Mouse (Mus musculus) hindbrain, embryonic 16.5 days (tissue): Measurements from ENCODE around the gene Olfr167. TPM values are rescaled to one million over a fixed set of nuclear protein-coding genes. Genes with fewer than 3 reads are reported as not detected.
"Not testable (repeated sequence)": the region's sequence is repeated elsewhere in the genome, so short reads cannot be mapped to it uniquely, and the experiment has no call there.

ENCODE experiments used
- ATAC-seq: fragments of 200-750 bp; cut with Nextera tagmentation; 2 replicates; pipeline ENCODE4 v1.8.0; 2017; ENCODE audit warnings: moderate TSS enrichment, moderate library complexity
- H3K27ac ChIP-seq: fragments of 300-500 bp; sonication (generic); 2 replicates; pipeline ENCODE4 v1.5.1; 2014; ENCODE audit warnings: low read depth, mild to moderate bottlenecking, control low read depth, low read length, moderate library complexity
- H3K27me3 ChIP-seq: fragments of 300-500 bp; sonication (generic); replicated peaks from 2 replicates; pipeline ENCODE4 v1.6.1; 2014; ENCODE audit warnings: low read length; ENCODE audit not compliant: control insufficient read depth, insufficient read depth
- H3K36me3 ChIP-seq: fragments of 300-500 bp; sonication (generic); 2 replicates; pipeline ENCODE4 v1.6.1; 2014; ENCODE audit warnings: mild to moderate bottlenecking, low read length, moderate library complexity, mixed read lengths; ENCODE audit not compliant: control insufficient read depth, insufficient read depth
- H3K4me1 ChIP-seq: fragments of 300-500 bp; sonication (generic); 2 replicates; pipeline ENCODE4 v1.6.1; 2014; ENCODE audit warnings: low read depth, low read length; ENCODE audit not compliant: control insufficient read depth, insufficient read depth
- H3K4me2 ChIP-seq: fragments of 300-500 bp; sonication (generic); 2 replicates; pipeline ENCODE4 v1.6.1; 2014; ENCODE audit warnings: mild to moderate bottlenecking, low read length, control low read depth, moderate library complexity
- H3K4me3 ChIP-seq: fragments of 300-500 bp; sonication (generic); 2 replicates; pipeline ENCODE4 v1.5.1; 2014; ENCODE audit warnings: mild to moderate bottlenecking, low read length, control low read depth, moderate library complexity
- H3K9ac ChIP-seq: fragments of 300-500 bp; sonication (generic); 2 replicates; pipeline ENCODE4 v1.6.1; 2014; ENCODE audit warnings: low read depth, mild to moderate bottlenecking, control low read depth, low read length, moderate library complexity
- H3K9me3 ChIP-seq: fragments of 300-500 bp; sonication (generic); 2 replicates; pipeline ENCODE4 v1.6.1; 2014; ENCODE audit warnings: mild to moderate bottlenecking, low read length, moderate library complexity; ENCODE audit not compliant: control insufficient read depth
- WGBS: fragments of 180-500 bp; shearing (Covaris S2); extraction: QIAGEN DNeasy Blood & Tissue Kit; methylation state at CpG from one replicate; pipeline ENCODE4 v1.1.7; 2014; 5-methylcytosine and 5-hydroxymethylcytosine counted together
- polyA plus RNA-seq: library from polyadenylated mRNA; unstranded; fragments of >200 nt; fragmentation: Nextera tagmentation; extraction: Ambion mirVana; gene quantifications from 2 replicates; pipeline ENCODE4 v1.2.1, GENCODE M21; 2015

Gene Olfr167
- polyA plus RNA-seq = not detected in 2 replicates

DNA sequence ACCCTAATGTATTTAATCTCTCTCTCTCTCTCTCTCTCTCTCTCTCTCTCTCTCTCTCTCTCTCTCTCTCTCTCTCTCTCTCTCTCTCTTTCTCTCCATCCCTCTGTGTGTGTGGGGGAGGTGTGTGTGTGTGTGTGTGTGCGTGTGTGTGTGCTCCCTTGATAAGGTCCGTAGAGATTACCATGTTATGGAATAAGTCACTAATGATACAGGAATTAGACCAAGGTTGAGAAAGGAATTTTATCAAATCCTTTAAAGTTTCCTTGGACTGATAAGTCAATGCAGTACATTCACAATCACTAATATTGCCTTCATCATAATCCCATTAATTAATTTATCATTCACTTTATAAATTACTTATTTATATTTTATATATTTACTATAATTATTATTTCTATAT, at the start of gene Olfr167:
TSS of gene Olfr167 (minus strand) at position 101 of the 400 bp plus-strand sequence.
- no peak for ATAC-seq
- no peak within 1 kb of the TSS for H3K27ac ChIP-seq
- 88% methylated on average over 2 of the region's 2 CpGs for WGBS
- H3K9me3 ChIP-seq = no peaks in the 10 kb centered on the region
- H3K36me3 ChIP-seq = no peaks in the 10 kb centered on the region
- H3K4me3 ChIP-seq = no peak within 1 kb of the TSS
- H3K27me3 ChIP-seq = no peaks in the 10 kb centered on the region
- no peak within 1 kb of the TSS for H3K4me2 ChIP-seq
- no peak within 1 kb of the TSS for H3K9ac ChIP-seq
- H3K4me1 ChIP-seq = no peaks in the 10 kb centered on the region

GRCm38 (mm10) chr16:19571709-19572108, 49.6 kb upstream of the Olfr167 start, which contains the start of gene Olfr169:
Gene Olfr169, minus strand, starts transcription at chr16:19571809.
- H3K4me3 ChIP-seq, H3K4me2 ChIP-seq, H3K27ac ChIP-seq, H3K9me3 ChIP-seq, ATAC-seq, H3K27me3 ChIP-seq, H3K9ac ChIP-seq, H3K36me3 ChIP-seq, H3K4me1 ChIP-seq: not testable (repeated sequence)
- 82% methylated on average over 2 of the region's 2 CpGs for WGBS

GRCm38 (mm10) chr16:19553429-19553828, 31.4 kb upstream of the Olfr167 start:
- H3K4me1 ChIP-seq, H3K27me3 ChIP-seq, H3K9me3 ChIP-seq, H3K4me2 ChIP-seq, H3K4me3 ChIP-seq, H3K9ac ChIP-seq, H3K36me3 ChIP-seq, H3K27ac ChIP-seq, ATAC-seq: not testable (repeated sequence)
- 91% methylated on average over 7 of the region's 7 CpGs for WGBS

DNA sequence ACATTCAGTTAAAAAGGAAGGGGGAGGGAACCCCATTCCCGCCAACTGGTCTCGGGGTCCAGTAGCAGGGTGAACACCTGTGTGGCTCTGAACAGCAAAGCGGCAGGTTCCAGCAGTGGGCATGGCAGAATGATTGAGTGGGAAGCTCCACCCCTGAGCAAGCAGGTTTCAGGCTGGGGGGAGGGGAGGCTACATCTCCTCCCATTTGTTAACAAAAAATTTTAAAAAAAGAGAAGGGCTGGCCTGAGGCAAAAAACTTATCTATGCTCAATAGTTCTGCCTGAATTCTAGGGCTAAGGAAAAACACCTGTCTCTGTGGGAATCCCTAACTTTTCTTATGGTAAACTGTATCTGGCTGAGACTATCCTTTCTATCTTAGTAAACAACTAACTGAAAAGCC, 30.2 kb upstream of the Olfr167 start:
- H3K36me3 ChIP-seq, H3K4me2 ChIP-seq, H3K4me3 ChIP-seq, H3K27ac ChIP-seq, H3K9me3 ChIP-seq, H3K4me1 ChIP-seq, H3K9ac ChIP-seq, ATAC-seq, H3K27me3 ChIP-seq: not testable (repeated sequence)
- 86% methylated on average over 3 of the region's 3 CpGs for WGBS

GRCm38 (mm10) chr16:19535455-19535854, 13.4 kb upstream of the Olfr167 start, which contains the start of gene Olfr168:
Gene Olfr168, minus strand, starts transcription at chr16:19535555.
- Histone ChIP-seq H3K9ac (no peak within 1 kb of the TSS), H3K36me3 (no peaks in the 10 kb centered on the region), H3K4me1 (no peaks in the 10 kb centered on the region), H3K4me3 (no peak within 1 kb of the TSS), H3K4me2 (no peak within 1 kb of the TSS), H3K27me3 (no peaks in the 10 kb centered on the region), H3K27ac (no peak within 1 kb of the TSS), H3K9me3 (no peaks in the 10 kb centered on the region)
- no peak for ATAC-seq

DNA sequence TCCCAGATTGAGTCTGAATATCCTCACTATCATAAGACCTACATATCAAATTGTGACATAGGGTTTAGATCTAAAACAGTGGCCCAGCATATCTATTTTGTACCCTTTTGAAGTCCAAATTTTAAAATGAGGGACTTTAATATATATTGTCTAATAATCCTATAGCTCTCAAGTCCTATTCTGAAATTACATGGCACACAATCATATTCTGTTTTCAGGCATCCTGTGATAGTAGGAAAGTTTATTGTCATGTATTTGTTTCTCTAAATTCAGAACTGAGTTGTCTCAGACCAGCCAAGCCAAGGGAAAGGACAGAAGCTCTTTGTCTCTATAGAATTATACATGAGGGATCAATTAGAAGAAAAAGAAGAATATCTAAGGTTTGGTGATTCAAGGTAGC, 38.7 kb downstream of the Olfr167 start, which contains the start of gene Olfr166:
TSS of gene Olfr166 (plus strand) at position 301 of the 400 bp plus-strand sequence.
- Histone ChIP-seq H3K4me2 (no peak within 1 kb of the TSS), H3K9ac (no peak within 1 kb of the TSS), H3K27ac (no peak within 1 kb of the TSS), H3K9me3 (no peaks in the 10 kb centered on the region), H3K4me1 (no peaks in the 10 kb centered on the region), H3K27me3 (no peaks in the 10 kb centered on the region), H3K4me3 (no peak within 1 kb of the TSS), H3K36me3 (no peaks in the 10 kb centered on the region)
- ATAC-seq = no peak

DNA sequence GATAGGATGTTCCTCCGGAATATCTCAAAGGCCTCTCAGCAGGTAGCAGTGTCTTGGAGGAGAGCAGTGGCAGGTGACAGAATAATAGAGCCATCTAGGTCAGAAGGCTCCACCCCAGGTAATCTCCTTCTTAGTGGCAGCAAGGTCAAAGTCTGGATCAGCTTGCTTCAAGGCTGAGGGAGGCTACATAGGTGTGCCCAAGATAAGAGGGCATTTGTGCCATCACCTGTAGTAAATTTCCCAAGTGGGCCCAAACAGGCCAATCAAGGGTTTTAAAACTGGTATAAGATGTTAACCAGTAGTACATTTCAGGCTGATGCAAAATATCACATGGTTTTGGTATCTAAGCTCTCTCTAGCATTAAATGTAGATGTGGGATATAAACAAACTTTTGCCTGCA, 57.7 kb downstream of the Olfr167 start:
- no peak overlapping the region for H3K9ac ChIP-seq
- 100% methylated on average over 1 of the region's 1 CpGs for WGBS
- no peak overlapping the region for H3K27ac ChIP-seq
- no peaks in the 10 kb centered on the region for H3K4me1 ChIP-seq
- H3K9me3 ChIP-seq = peaks cover 2% of the 10 kb centered on the region; the same call in 1 of the 2 replicates
- H3K4me2 ChIP-seq = no peak overlapping the region
- H3K27me3 ChIP-seq = no peaks in the 10 kb centered on the region
- no peak for ATAC-seq
- no peak overlapping the region for H3K4me3 ChIP-seq
- no peaks in the 10 kb centered on the region for H3K36me3 ChIP-seq

Other genes with a start within 250 kb of the Olfr167 start
- gene Olfr164, start 208.2 kb downstream of the Olfr167 start, polyA plus RNA-seq = not detected in 2 replicates
- gene Olfr165, start 99.1 kb downstream of the Olfr167 start, polyA plus RNA-seq = not detected in 2 replicates
- not detected in 2 replicates for gene Olfr166, start 38.6 kb downstream of the Olfr167 start, polyA plus RNA-seq
- gene Olfr168, start 13.3 kb upstream of the Olfr167 start, polyA plus RNA-seq = not detected in 2 replicates
- gene Olfr169, start 49.5 kb upstream of the Olfr167 start, polyA plus RNA-seq = not detected in 2 replicates
- not detected in 2 replicates for gene Olfr170, start 89.6 kb upstream of the Olfr167 start, polyA plus RNA-seq
- gene Olfr171, start 107.7 kb upstream of the Olfr167 start, polyA plus RNA-seq = not detected in 2 replicates
- 0.11 TPM in 1 of 2 replicates, not detected in the other for gene Lamp3, start 184.1 kb upstream of the Olfr167 start, polyA plus RNA-seq
- 34.1 and 36.9 TPM in 2 replicates for gene B3gnt5, start 237.9 kb upstream of the Olfr167 start, polyA plus RNA-seq